Mouse (Mus musculus) cerebellum, adult (tissue): ENCODE results near the gene Gpsm2.

ENCODE experiments used
- ATAC-seq: cut with Nextera tagmentation; 2 replicates; pipeline ENCODE4 v1.9.2; 2017; ENCODE audit warnings: mild to moderate bottlenecking, moderate library complexity, mixed read lengths; ENCODE audit not compliant: insufficient number of reproducible peaks, low FRiP score, low TSS enrichment

Gpsm2 gene

DNA sequence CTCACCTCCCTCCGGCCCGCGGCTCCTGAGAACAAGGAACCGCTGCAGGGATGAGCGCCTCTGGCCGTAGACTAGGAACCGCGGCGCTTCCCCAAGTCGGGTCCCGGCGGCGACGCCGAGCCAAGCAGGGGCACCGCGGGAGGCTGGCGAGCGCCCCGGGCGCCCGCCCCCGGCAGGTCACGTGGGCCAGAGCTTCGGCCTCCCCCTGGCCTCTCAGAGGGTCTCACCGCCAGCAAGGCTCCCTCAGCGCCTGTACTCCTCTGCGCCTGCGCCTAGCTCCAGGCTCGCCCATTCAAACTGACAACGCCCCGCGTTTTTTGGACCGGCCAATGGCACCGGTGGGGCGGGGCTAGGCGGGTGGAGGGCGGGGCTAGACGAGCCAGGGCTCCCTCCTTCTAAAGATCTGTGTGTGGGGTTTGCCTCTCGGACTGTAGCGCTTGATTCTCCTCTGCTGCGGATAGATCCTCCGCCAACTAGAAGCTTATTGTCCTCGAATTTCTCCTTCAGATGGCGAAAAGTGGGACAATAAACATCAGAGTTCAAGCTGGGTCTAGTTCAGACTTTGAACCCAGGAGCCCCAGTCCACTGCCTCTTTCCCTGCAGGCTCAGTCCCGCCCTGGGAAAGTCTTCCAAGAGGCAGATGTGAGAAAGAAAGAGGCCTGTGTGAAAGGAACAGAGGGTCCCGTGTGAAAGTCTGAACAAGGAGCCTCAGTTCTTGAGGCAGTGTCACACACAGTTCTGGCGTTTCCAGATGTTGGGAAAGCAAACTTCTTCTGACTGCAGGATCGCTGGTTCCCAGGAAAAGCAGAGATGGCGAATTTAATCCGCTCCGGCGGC is at the start of gene Gpsm2:
Gpsm2 (minus strand) TSS at position 274 of the 837 bp plus-strand sequence.
- ATAC-seq, result peak; percentile 96

DNA sequence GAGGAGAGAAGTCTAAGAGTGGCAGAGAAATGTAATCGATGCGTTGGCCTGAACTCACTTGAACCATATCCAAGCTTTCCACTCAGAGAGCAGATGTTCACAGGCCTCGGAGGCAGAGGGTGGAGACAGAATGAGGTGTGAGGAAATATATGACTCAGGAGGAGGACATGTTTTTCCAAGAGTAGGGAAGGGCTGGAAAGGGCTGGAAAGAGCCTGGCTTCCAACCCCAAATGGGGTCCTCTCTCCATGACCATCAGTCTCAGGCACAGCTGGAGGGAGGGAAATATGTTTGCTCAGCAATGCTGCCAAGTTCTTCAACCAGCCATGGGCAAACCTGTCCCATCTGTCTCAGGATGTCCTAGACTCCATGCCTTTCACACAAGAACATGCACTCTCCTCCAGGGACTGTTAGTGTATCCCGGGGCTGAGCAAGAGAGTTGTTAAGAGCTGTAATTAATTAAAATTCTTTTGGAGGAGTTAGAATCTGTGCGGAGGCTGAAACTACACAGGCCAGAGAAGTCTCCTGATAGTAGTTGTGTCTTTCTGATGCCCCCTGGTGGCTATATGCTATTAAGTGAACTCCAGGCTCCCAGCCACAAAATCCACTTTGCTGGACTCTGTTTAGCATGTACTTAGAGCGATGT is 48.7 kb upstream of the Gpsm2 start:
- peak; percentile 72; the same call in 1 of the 2 replicates for ATAC-seq

DNA sequence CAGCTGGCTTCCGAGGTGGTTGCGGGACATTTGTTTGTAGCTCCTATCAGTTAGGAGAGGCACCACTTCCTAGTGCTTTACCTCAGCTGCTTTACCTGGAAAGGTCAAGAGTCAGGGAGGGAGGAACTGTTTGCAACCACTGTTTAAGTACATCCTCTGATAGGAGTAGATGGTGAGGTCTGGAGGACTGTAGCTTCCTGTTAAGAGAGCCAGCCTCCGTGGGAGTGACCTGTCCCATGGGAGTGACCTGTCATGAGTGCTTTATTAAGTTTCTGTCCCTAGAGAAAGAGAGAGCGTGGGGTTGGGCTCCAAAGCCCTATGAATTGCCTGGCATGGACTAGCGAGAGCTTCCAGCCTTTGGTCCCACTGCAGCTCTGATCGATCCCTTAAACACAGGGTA is 47.4 kb upstream of the Gpsm2 start:
- no peak for ATAC-seq

DNA sequence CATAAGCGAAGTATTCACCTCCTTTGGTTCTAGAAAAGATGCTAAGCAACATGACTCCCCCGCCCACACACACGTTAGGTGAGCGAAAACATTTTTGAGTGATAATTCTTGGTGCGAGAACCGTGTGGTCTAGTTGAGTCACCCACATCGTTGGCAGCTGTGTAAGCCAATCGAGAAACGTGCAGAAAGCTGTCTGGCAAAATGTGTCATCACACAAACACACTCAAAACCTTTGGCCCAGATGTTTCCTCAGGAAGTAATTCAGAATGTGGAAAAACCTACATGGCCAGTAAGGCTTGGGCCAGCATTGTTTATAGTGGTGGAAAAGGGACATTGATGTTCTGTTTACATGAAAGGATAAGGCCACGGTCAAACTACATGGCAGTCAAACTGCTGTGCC is 45.3 kb upstream of the Gpsm2 start:
- no peak for ATAC-seq

DNA sequence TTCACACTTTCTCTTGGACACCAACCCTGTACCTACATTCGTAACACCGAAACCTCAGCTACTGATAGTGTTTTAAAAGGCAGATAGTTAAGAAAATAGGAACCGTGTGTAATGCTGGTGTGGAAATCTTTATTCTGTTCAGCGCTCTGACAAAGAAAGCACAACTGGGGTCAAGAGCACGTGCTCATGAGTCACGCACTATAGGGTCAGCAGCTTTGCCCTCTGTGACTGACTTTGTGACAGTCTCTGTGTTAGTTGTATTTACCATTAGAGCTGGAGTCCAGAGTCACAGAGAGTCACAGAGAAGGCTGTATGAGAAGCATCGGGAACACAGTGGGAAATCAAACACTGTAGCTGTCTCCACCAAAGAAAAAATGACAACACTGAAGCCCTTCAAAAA is 44.8 kb upstream of the Gpsm2 start:
- no peak for ATAC-seq

DNA sequence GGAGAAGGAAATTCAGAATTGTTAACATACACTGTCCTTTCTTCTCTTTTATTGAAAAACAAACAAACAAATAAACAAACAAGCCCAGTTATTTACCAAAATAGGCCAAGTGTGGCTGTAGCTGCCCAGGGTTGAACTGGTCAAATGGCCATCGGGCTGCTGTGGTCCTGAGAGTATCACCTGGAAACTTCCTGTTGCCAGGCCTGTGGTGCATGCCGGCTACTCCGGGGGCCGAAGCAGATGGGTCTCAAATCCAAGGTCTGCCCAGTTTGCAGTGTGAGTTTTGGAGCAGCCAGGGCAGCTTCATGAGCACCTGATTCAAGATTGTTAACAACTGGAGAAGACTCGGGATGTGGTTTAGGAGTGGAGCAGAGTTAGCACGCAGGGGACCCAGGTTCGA is 43.4 kb upstream of the Gpsm2 start:
- ATAC-seq, result no peak

DNA sequence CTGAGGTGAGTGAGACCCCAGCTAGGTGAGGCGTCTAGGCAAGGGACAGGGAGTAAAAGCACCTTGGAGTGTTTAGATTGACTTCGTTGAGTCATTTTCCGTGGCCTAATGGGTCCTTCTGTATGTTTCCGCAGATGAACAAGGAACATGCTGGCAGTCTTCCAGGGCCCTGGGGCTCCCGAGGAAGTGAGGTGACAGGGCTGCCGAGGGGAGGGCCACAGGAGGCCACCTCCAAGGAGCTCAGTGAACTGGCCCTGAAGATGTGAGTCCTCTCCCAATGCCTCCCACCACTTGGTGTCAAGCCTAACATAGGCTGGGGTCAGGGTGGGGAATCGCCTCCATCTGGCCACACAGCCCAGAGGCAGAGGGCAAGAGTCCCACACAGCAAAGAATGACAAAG is 42.9 kb upstream of the Gpsm2 start:
- ATAC-seq, result no peak

DNA sequence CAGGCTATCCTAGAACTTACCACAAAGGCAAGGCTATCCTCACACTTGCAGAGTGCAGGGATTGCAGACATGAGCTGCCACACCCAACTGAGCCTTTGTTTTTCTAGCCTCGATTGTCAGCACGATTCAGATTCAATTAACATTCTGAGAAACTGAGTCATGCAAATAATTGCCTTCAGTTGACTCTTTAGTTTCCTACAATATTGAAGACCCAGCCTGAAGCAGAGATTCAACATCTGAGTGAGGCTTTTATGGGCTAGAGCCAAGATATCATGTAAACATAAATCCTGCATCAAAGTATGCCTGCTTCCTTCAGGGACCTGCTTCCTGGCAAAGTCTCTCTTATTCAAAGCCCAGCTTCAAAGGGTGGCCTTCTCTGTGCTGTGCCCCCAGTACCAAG is 41.6 kb upstream of the Gpsm2 start:
- ATAC-seq, result no peak

DNA sequence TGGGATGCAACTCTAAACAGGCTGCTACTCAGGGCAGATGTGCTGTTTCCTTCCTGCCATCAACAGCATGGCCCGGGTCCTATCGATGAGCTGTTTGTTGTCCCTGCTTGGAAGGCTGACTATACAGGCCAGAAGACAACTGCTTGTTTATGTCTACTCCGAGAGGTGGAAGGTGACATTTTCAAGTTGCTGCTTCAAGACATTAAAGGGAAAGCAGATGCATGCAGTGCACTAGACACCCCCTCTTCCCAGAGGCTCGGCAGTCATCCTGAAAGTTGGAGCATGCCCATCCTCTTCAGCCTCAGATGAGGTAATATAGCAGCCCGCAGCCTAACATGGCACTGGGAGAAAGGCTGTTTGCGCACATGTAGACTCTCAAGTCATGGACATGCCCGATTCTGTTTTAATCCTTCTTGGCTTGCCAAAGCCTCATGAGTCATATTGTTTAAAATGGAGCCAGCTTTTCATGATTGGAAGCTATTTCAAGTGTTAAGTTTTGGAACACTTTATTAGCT is 40.5 kb upstream of the Gpsm2 start:
- no peak for ATAC-seq

DNA sequence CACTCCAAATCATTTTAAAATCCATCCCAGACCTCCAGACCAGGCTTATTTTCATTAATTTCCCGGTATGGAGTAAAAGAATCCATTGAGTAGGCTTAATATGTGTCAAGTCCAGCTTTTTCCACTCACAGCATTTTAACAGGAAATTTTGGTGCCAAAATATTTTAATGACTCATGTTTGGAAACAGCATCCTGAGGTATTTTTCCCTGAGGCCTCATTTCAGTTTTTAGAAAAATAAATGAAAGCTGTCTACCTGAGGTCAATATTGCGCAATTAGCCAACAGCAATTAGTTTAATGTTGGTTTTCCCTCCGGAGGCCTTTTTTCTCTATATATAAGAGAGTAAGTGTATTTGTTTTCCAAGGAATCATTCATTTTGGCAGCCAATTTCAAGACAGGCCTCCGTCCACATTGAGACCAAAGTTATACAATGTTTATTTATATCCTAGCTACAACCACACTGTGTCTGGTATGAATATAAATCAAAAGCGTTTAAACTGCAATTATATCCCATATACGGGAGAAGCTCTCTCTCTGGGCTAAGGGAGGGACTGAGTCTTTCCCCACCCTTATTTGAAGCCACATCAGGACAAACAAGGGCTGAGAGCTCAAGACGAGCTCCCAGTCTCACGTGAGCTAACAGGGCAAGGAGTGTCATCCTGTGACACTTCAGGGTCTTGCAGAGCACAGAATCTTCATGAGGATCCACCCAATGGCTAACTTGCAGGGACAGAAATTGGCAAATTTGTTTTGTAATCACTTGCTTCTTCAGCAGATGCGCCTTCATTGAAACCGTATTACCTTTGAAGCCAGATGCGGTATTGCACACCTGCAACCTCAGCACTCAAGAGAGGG is 37.7 kb upstream of the Gpsm2 start:
- no peak for ATAC-seq

DNA sequence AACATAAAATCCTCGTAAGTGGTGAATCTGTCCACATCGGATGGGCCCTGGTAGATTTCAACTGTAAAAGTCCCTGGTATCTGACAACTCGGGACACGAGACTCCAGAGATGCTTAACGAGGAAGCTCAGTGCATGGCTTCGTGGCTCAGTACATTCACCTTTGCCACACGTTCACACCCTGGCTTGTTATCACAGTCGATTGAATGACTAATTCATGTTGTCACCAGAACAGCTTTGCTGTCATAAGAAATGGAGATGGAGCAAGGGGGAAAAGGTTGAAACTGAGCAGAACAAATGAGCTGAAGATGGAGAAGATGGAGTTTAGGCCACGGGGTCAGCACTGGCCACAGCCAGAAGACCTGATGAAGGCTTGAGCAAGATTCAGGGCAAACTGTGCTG is 35.5 kb upstream of the Gpsm2 start:
- ATAC-seq, result no peak

DNA sequence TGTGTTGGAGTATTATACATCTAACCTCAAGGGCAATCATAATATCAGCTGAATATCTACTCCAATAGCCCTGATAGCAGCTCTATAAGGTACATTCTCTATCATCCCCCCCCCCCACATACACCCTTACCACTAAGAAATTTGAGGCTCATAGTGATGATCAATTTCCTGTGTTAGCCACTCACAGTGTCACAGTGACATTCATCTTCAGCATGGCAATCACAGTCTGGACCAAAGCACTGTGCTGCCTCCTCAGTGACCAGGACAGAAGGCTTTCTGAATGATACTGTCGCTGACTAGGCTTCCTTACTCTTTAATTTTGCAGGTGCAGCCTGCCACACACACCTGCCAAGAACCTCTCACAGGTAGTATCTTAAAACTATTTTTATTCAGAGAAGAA is 34.0 kb upstream of the Gpsm2 start:
- ATAC-seq, result no peak

DNA sequence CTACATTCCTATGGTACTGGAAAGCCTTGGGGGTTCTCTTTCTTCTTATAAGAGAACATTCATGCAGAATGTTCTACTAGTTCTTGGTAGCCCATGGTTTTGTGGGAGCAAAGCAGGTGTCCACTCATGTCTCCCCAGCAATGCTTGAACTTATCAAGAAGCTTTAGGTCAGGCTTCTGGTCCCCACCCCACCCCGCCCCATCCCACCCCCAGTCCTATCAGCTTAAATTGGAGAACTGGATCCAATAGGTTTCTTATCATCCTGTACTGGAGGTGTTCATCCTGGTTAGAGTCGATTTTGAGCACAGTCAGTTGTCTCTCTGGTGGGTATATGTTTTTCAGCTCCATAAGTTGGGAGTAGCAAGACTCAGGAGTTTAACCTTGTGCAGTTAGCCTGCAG is 33.4 kb upstream of the Gpsm2 start:
- ATAC-seq, result no peak

DNA sequence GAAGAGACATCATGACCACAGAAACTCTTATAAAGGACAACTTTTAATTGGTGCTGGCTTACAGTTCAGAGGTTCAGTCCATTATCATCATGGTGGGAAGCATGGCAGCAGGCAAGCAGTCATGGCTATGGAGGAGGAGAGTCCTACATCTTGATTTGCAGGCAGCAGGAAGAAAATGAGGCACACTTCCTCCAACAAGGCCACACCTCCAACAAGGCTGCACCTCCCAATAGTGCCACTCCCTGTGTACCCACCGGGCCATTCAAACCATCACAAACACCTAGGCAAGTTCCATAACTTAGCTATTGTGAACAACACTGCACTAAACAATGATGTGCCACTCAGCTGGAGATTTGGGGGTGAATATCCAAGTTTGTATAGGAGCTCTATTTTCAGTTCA is 32.4 kb upstream of the Gpsm2 start:
- no peak for ATAC-seq

DNA sequence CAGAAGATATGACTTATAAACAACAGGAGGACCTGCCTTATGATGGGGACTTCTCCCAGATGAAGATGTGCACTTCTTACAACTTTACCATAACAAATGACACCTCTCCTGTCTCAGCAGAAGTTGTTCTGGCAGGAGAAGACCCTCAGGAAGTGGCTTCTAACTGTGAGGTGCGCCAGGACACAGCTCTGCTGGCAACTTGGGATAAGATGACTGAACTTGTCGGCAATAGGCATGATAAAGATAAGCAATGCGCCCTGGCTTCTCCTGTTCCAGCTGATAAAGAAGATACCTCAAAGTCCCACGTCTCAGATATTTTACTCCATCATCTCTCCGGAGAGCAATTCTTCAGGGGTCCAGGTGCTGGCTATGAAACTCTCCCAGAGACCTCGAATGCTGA is 29.6 kb upstream of the Gpsm2 start:
- no peak for ATAC-seq

DNA sequence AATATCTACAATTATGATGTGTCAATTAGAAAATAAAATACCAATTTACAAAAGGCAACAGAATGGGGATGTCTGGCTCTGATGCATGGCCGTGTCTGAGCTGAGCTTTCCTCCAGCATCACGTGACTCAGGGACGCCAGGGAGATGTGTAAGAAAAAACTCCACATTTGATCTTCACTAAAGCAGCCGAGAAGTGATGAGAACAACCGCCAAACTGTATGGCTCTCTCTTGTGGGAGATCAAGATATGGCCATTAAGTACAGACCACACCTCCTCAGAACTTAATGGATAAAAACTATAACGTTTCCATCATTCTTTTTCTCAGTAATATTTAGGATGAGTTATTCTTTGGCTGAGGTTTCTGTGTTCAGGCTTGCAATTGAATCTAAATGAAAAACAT is 29.0 kb upstream of the Gpsm2 start:
- no peak for ATAC-seq

DNA sequence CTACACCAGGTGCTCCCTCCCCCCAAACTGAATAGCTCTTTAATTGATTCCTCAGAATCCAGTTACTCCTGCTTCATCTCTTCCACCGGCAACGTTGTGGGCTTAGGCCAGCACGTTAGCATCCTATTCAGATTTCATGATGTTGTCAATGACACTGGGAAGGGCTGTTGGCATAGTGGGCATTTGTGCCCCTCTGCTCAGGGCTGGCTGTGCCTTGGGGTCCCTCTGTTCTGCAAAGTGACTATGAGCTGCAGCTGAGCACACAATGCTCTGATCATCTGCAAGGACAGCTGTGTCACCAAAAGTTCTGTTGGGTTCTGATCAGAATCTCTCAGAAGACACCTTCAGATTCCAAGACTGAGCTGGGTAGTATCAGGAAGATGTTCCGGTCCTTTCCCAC is 22.0 kb upstream of the Gpsm2 start:
- no peak for ATAC-seq

DNA sequence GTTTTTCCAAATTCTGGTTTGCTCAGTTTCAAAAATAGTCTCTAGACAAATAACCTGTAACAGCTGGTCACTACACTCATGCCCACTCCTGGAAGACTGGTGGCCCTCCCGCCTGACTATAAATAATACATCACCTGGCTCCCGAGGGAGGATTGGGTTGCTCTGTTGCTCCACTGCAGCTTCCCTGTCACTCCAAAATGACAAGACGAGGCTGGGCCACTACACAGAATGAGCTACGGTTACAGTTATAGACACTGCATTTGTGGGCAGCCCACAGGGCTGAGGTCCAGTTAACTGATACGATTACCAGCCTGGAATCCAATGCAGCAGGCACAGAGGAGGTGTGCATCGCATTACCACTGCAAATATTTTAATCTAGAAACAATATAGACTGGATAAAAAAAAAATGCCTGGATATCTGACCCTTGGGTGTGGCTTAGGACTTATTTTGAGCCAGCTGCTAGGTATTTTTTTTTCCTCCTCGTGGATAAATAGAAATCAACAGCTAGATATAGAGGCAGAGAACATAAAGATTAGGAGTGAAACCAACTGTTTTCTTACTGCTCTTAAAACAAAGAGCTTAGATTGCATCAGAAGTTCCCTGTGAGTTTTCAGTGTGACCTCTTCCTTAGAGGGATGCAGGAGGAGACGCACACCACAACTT is 17.1 kb upstream of the Gpsm2 start, which contains the start of gene Aknad1:
Aknad1 (plus strand) TSS at position 614 of the 664 bp plus-strand sequence.
- no peak for ATAC-seq

DNA sequence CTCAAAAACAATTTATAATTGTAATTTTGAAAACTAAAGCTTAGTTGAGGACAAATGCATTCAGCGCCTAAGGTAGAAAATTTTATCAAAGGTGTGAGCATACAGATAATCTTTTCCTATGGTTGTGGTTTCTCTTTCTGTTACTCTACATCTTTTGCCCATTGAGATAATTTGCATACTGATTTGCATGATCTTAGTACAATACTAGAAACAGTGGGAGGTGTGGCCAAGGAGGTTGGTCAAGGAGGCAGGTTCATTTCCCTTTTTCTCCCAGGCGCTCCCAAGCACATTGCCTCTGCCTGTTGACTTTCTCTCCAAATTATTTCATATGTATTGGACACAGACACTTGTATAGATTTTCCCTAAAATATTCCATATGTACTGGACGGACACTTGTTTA is 15.7 kb upstream of the Gpsm2 start:
- ATAC-seq, result no peak

DNA sequence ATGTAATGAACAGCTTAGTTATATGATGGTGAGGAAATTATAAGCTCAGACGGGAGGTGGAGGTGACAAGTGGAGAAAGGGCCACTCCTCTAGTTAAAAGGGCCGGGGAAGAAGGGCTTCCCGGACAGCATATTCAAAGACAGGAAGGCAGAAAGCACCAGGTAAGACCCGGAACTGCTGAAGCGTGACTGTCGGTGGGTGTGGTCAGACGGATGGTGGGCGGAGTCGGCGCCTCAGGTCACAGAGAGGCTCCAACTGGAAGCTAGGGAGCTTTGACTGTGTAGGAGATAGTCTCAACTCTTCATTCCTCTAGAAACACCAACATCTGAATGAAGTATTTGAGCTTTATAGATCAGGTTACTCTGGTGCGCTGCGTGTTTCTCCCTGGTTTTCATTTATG is 8.2 kb upstream of the Gpsm2 start:
- ATAC-seq, result no peak
